ENCODE assay signal across 7 mouse cellular contexts in the genomic region with DNA sequence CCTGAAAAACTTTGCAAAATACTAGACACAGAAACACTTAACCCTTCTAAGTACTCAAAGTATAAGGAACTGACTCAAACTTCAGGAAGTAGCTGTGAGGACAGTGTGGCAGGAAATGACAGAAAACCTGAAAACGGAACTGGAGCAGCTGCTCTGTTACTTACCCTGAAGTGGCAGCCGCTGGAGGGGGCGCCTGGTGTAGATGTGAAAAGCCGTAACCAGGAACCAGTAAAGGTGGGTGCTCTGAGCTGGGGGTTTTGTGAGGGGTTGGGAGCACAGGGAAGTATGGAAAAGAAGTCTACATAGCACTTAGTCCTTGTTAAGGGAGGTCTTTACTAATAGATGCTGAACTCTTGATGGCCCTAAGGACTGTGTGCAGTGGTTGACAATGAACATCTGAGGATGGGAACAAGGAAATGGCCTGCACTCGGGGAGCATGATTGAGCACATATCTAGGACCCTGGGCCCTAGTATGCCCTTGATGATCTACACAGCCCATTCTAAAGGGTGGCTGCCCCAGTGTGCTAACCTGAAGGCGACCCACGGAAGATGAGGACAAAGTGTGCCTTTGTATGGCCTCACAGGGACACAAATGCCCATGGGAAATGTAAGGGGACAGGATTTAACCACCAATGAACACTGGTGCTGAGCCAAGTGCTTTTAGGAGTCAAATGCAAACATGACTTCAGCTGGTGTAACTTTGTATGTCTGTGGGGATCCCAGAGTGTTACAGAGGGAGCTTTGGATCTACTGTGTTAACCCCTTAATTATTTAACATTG. TPM values are rescaled to one million over a fixed set of nuclear protein-coding genes. Genes with fewer than 3 reads are reported as not detected.
DNase-seq lines count a peak whose midpoint lies in the region; ATAC-seq and TF ChIP-seq lines count a peak whose summit lies in the region.

Hcls1 (plus strand) TSS at position 143 of the 780 bp plus-strand sequence.

- in situ Hi-C loops in CH12.LX (cut with MboI; ENCODE audit: low pct_ligation_motif_present, low pct_unique_long_range_greater_than_20kb, low sequenced_read_pairs): no loop called here

- H3K9me3 ChIP-seq in CH12.LX (replicated peaks; ENCODE audit: low read length): no peaks in the 10 kb centered on the region
- no peaks in the 10 kb centered on the region for H3K9me3 ChIP-seq in heart, embryonic 15.5 days (replicated peaks)
- H3K9me3 ChIP-seq in liver, postnatal 0 days (ENCODE audit: low read length): no peaks in the 10 kb centered on the region

- peak within 1 kb of the TSS; percentile 70 to 89 (median 87) for H3K4me3 ChIP-seq in CH12.LX (replicated peaks in 1 of 3; ENCODE audit: low read depth in 2 of 3, low read length in 2 of 3, poor library complexity in 1 of 3)
- peak within 1 kb of the TSS; percentile 23; the same call in 1 of the 2 replicates for H3K4me3 ChIP-seq in heart, embryonic 15.5 days
- peak within 1 kb of the TSS; percentile 43 for H3K4me3 ChIP-seq in liver, postnatal 0 days (ENCODE audit: low read depth, low read length)

- H3K4me1 ChIP-seq in CH12.LX (ENCODE audit: control insufficient read depth in 1 of 2, insufficient read depth in 2 of 2): peaks cover 28 to 82% of the 10 kb centered on the region in 2 experiments
- peaks cover 12% of the 10 kb centered on the region for H3K4me1 ChIP-seq in heart, embryonic 15.5 days (replicated peaks)
- H3K4me1 ChIP-seq in liver, postnatal 0 days (ENCODE audit: insufficient read depth): peaks cover 20% of the 10 kb centered on the region

- peak within 1 kb of the TSS; percentile 94 for H3K9ac ChIP-seq in CH12.LX (ENCODE audit: insufficient read depth, low read depth)
- no peak within 1 kb of the TSS for H3K9ac ChIP-seq in heart, embryonic 15.5 days
- H3K9ac ChIP-seq in liver, postnatal 0 days (replicated peaks): peak within 1 kb of the TSS; percentile 47

- peaks cover 44% of the 10 kb centered on the region for H3K79me2 ChIP-seq in CH12.LX (replicated peaks; ENCODE audit: control insufficient read depth, extremely low read depth, insufficient read depth, poor library complexity, severe bottlenecking)

- H3K27ac ChIP-seq in CH12.LX (ENCODE audit: insufficient read depth, low read depth): peak within 1 kb of the TSS; percentile 93
- H3K27ac ChIP-seq in heart, embryonic 15.5 days: peak within 1 kb of the TSS; percentile 62
- peak within 1 kb of the TSS; percentile 92 for H3K27ac ChIP-seq in liver, postnatal 0 days (ENCODE audit: low read depth)

- 59% methylated on average over 7 of the region's 7 CpGs for WGBS in heart, embryonic 15.5 days
- WGBS in liver, postnatal 0 days (ENCODE audit: insufficient replicate concordance): 35% methylated on average over 7 of the region's 7 CpGs

- ATAC-seq in heart, embryonic 15.5 days (replicated peaks; ENCODE audit: insufficient number of reproducible peaks, insufficient read depth, low FRiP score, low read depth): no peak
- ATAC-seq in liver, postnatal 0 days: peak; percentile 72

- H3K4me2 ChIP-seq in CH12.LX (ENCODE audit: insufficient read depth, low read depth, poor library complexity, severe bottlenecking): peak within 1 kb of the TSS; percentile 87
- peak within 1 kb of the TSS; percentile 21 for H3K4me2 ChIP-seq in heart, embryonic 15.5 days
- peak within 1 kb of the TSS; percentile 62 for H3K4me2 ChIP-seq in liver, postnatal 0 days (ENCODE audit: low read depth, low read length)

- H3K27me3 ChIP-seq in CH12.LX (replicated peaks): no peaks in the 10 kb centered on the region
- no peaks in the 10 kb centered on the region for H3K27me3 ChIP-seq in heart, embryonic 15.5 days
- no peaks in the 10 kb centered on the region for H3K27me3 ChIP-seq in liver, postnatal 0 days (ENCODE audit: insufficient read depth, low read length)
- no peaks in the 10 kb centered on the region for H3K27me3 ChIP-seq in splenic B cell, adult 2 months (ENCODE audit: control insufficient read depth, insufficient read depth, low read length, poor library complexity, severe bottlenecking)

- peak in 1 of 2 experiments; percentile 55; a peak in 2 of 4 replicates for TF ChIP-seq CTCF in CH12.LX (conservative IDR thresholded peaks at IDR 0.05 in 1 of 2, IDR thresholded peaks at IDR 0.05 in 1 of 2; ENCODE audit: low read depth in 2 of 2, low read length in 2 of 2)
- peak; percentile 31; the same call in 1 of the 2 replicates for TF ChIP-seq CTCF in liver, postnatal 0 days (IDR thresholded peaks at IDR 0.05; ENCODE audit: low read depth)

- TF ChIP-seq POLR2A in CH12.LX (IDR thresholded peaks at IDR 0.05; ENCODE audit: low read depth, low read length): peak; percentile 90

- DNase-seq in CH12.LX (ENCODE audit: extremely low read depth): peak; percentile 93
- no peak for DNase-seq in adrenal gland, adult 8-10 months
- peak; percentile 67 for DNase-seq in liver, postnatal 0 days
- peak; percentile 88 for DNase-seq in splenic B cell, adult 2 months (ENCODE audit: low read depth, low spot score)
- no peak for DNase-seq in frontal cortex, postnatal 10 days (ENCODE audit: low spot score in 2 of 2)
- no peak for DNase-seq in layer of hippocampus, adult 8-10 months (ENCODE audit: low spot score in 2 of 2)

- dilution Hi-C loops in CH12.LX (cut with MboI; ENCODE audit: extremely low pct_ligation_motif_present, extremely low pct_unique_long_range_greater_than_20kb, low sequenced_read_pairs): no loop called here

- TF ChIP-seq RAD21 in CH12.LX (IDR thresholded peaks at IDR 0.05; ENCODE audit: low read depth, low read length): peak; percentile 49

- H3K36me3 ChIP-seq in CH12.LX (replicated peaks in 1 of 2; ENCODE audit: control insufficient read depth in 1 of 2, insufficient read depth in 1 of 2, low read length in 1 of 2): peaks cover 52 to 68% of the 10 kb centered on the region in 2 experiments
- H3K36me3 ChIP-seq in heart, embryonic 15.5 days: peaks cover 28% of the 10 kb centered on the region
- peaks cover 21% of the 10 kb centered on the region for H3K36me3 ChIP-seq in liver, postnatal 0 days (replicated peaks; ENCODE audit: insufficient read depth, low read length)
- peaks cover 5% of the 10 kb centered on the region; the same call in 1 of the 2 replicates for H3K36me3 ChIP-seq in splenic B cell, adult 2 months (ENCODE audit: control insufficient read depth, insufficient read depth, low read length, poor library complexity, severe bottlenecking)

- TF ChIP-seq EP300 in CH12.LX (IDR thresholded peaks at IDR 0.05; ENCODE audit: low read length): peak; percentile 86
- TF ChIP-seq EP300 in liver, postnatal 0 days (IDR thresholded peaks at IDR 0.05; ENCODE audit: low read depth): peak; percentile 22; the same call in 1 of the 2 replicates

TF ChIP-seq in CH12.LX, 34 proteins besides CTCF, POLR2A, EP300 and RAD21 (continues in another document):
- TF ChIP-seq BHLHE40 (IDR thresholded peaks at IDR 0.05; ENCODE audit: low read depth, low read length) (peak; percentile 42), UBTF (IDR thresholded peaks at IDR 0.05; ENCODE audit: low read depth, low read length) (no peak), JUND (conservative IDR thresholded peaks at IDR 0.05; ENCODE audit: low read depth, low read length) (no peak), TBP (conservative IDR thresholded peaks at IDR 0.05; ENCODE audit: low read depth, low read length) (peak; percentile 94), PAX5 (IDR thresholded peaks at IDR 0.05; ENCODE audit: low read length) (no peak), TCF12 (IDR thresholded peaks at IDR 0.05; ENCODE audit: low read depth, low read length) (peak; percentile 93), SIN3A (IDR thresholded peaks at IDR 0.05; ENCODE audit: low read length) (peak; percentile 93), ETS1 (conservative IDR thresholded peaks at IDR 0.05; ENCODE audit: low read depth, low read length) (peak; percentile 89), MAZ (IDR thresholded peaks at IDR 0.05; ENCODE audit: low read depth, low read length) (peak; percentile 91), ZMIZ1 (IDR thresholded peaks at IDR 0.05; ENCODE audit: low read depth, low read length) (peak; percentile 63; the same call in 1 of the 2 replicates), IRF4 (IDR thresholded peaks at IDR 0.05; ENCODE audit: low read depth, low read length) (peak; percentile 92), JUN (IDR thresholded peaks at IDR 0.05; ENCODE audit: insufficient read depth, low read depth, low read length) (no peak), MXI1 (IDR thresholded peaks at IDR 0.05; ENCODE audit: low read depth, low read length) (peak; percentile 60), E2F4 (IDR thresholded peaks at IDR 0.05; ENCODE audit: insufficient replicate concordance, low read depth, low read length) (no peak), NELFE (IDR thresholded peaks at IDR 0.05; ENCODE audit: low read depth, low read length) (peak; percentile 85), ZKSCAN1 (IDR thresholded peaks at IDR 0.05; ENCODE audit: borderline replicate concordance, low read depth, low read length) (no peak), MEF2A (IDR thresholded peaks at IDR 0.05; ENCODE audit: borderline replicate concordance, low read depth, low read length) (peak; percentile 81), ELF1 (IDR thresholded peaks at IDR 0.05; ENCODE audit: low read depth, low read length) (peak; percentile 95), HCFC1 (IDR thresholded peaks at IDR 0.05; ENCODE audit: low read depth, low read length) (peak; percentile 74), USF2 (conservative IDR thresholded peaks at IDR 0.05; ENCODE audit: low read depth, low read length) (no peak), CHD2 (IDR thresholded peaks at IDR 0.05; ENCODE audit: low read length) (no peak; the same call in 1 of the 2 replicates), MYC (IDR thresholded peaks at IDR 0.05; ENCODE audit: low read depth, low read length) (peak; percentile 74; the same call in 1 of the 2 replicates), KAT2A (IDR thresholded peaks at IDR 0.05; ENCODE audit: insufficient replicate concordance, low read length) (0 out of 2 replicates have a peak, but pooled peaks have one; percentile 52), USF1 (IDR thresholded peaks at IDR 0.05; ENCODE audit: low read depth, low read length) (no peak), ZC3H11A (IDR thresholded peaks at IDR 0.05; ENCODE audit: low read depth, low read length) (no peak), NRF1 (IDR thresholded peaks at IDR 0.05; ENCODE audit: low read depth, low read length) (no peak), MAX (IDR thresholded peaks at IDR 0.05; ENCODE audit: low read length) (peak; percentile 54; the same call in 1 of the 2 replicates)

RNA-seq across cellular contexts. Expression of gene Hcls1, which starts in this region (rescaled TPM):
- 302 and 332 TPM in 2 replicates for total RNA-seq in CH12.LX (2012; rRNA removed)
- 206 and 222 TPM in 2 replicates for total RNA-seq in CH12.LX (2014; rRNA removed)
- 537 and 750 TPM in 2 replicates for polyA plus RNA-seq in CH12.LX (2012; ENCODE audit: insufficient read length, low read depth)
- total RNA-seq in adrenal gland, adult 8-10 months (2022): 10 to 100 TPM; 10.0 to 17.2 (median 13.7) TPM
- 4.7 and 12.7 TPM in 2 replicates for polyA plus RNA-seq in heart, embryonic 15.5 days (2015; fragmentation: Nextera tagmentation; extraction: Ambion mirVana)
- polyA plus RNA-seq in liver, postnatal 0 days (2015; fragmentation: Nextera tagmentation; extraction: Ambion mirVana): 17.7 and 18.4 TPM in 2 replicates
- total RNA-seq in layer of hippocampus, adult 8-10 months (2022): 10 to 100 TPM in 2 of 4 experiments, 1 to 10 TPM in 2; 3.7 to 22.8 (median 12.1) TPM

Comparison
In these comparisons a context has a peak if more than half of its experiments do, and no peak if none do; other contexts are left out.
1. RNA of gene Hcls1 (total RNA-seq): 206 to 332 TPM in CH12.LX; 3.7 to 22.8 TPM in layer of hippocampus, adult 8-10 months and 10.0 to 17.2 TPM in adrenal gland, adult 8-10 months; every median in the first group is over 4 times any median in the second.
2. RNA of gene Hcls1 (polyA plus RNA-seq): 537 to 750 TPM in CH12.LX; 17.7 to 18.4 TPM in liver, postnatal 0 days and 4.7 to 12.7 TPM in heart, embryonic 15.5 days; every median in the first group is over 10 times any median in the second.
3. DNase-seq: peak in CH12.LX (single experiment), liver, postnatal 0 days (single experiment) and splenic B cell, adult 2 months (single experiment); none in adrenal gland, adult 8-10 months (single experiment), frontal cortex, postnatal 10 days (0 of 2) and layer of hippocampus, adult 8-10 months (0 of 2).
4. H3K4me2 ChIP-seq: peak in every context shown above with its lines; median percentile 87 in CH12.LX; 62 in liver, postnatal 0 days; 21 in heart, embryonic 15.5 days.
5. H3K4me3 ChIP-seq: peak in every context shown above with its lines; median percentile 87 in CH12.LX; 43 in liver, postnatal 0 days; 23 in heart, embryonic 15.5 days.
6. Peak in every context shown above with its lines, with median percentiles within 50 percentile points of each other: H3K27ac ChIP-seq.